24 mouse cellular contexts compared by ENCODE assay signal in genomic region chr8:89721684-89722305, GRCm38 (mm10).
DNase-seq lines count a peak whose midpoint lies in the region; ATAC-seq and TF ChIP-seq lines count a peak whose summit lies in the region.
"Had no signal": no experiment of that assay in that cellular context is flagged by ENCODE, and none has a peak within 500 bp of the region (broad histone marks: within the 10 kb centered on the region; RNA-seq: fewer than 3 reads in every experiment).

No protein-coding gene starts in this region.

- H3K36me3 ChIP-seq in kidney, embryonic 15.5 days: no peaks in the 10 kb centered on the region
- H3K36me3 ChIP-seq in kidney, postnatal 0 days (ENCODE audit: insufficient read depth, low read length): no peaks in the 10 kb centered on the region
- H3K36me3 ChIP-seq: embryonic facial prominence, embryonic 10.5 days; embryonic facial prominence, embryonic 12.5 days; forebrain, embryonic 15.5 days; G1E had no signal

- no peaks in the 10 kb centered on the region for H3K9me3 ChIP-seq in kidney, embryonic 15.5 days (replicated peaks)
- H3K9me3 ChIP-seq in kidney, postnatal 0 days (replicated peaks; ENCODE audit: low read length): no peaks in the 10 kb centered on the region
- H3K9me3 ChIP-seq: embryonic facial prominence, embryonic 10.5 days; embryonic facial prominence, embryonic 12.5 days; forebrain, embryonic 13.5 days; forebrain, embryonic 15.5 days had no signal

- ATAC-seq in kidney, embryonic 15.5 days (replicated peaks; ENCODE audit: low FRiP score): peak; percentile 64
- ATAC-seq in kidney, postnatal 0 days (replicated peaks; ENCODE audit: low FRiP score, low read depth): no peak
- ATAC-seq: activated CD4-positive, CD25-positive, alpha-beta regulatory T cell, adult 4 months; CD4-positive, CD25-positive, alpha-beta regulatory T cell, adult 4 months; forebrain, embryonic 13.5 days; forebrain, embryonic 15.5 days; Patski had no signal

- H3K4me2 ChIP-seq in kidney, embryonic 15.5 days: no peak overlapping the region
- no peak overlapping the region for H3K4me2 ChIP-seq in kidney, postnatal 0 days (ENCODE audit: low read length)
- H3K4me2 ChIP-seq: embryonic facial prominence, embryonic 12.5 days; forebrain, embryonic 13.5 days; forebrain, embryonic 15.5 days had no signal

- WGBS in kidney, embryonic 15.5 days: 47% methylated on average over 5 of the region's 5 CpGs
- 65% methylated on average over 5 of the region's 5 CpGs for WGBS in kidney, postnatal 0 days

- H3K9ac ChIP-seq in kidney, embryonic 15.5 days: no peak overlapping the region
- H3K9ac ChIP-seq in kidney, postnatal 0 days (ENCODE audit: low read depth, low read length): no peak overlapping the region
- H3K9ac ChIP-seq: embryonic facial prominence, embryonic 12.5 days; forebrain, embryonic 13.5 days; forebrain, embryonic 15.5 days had no signal

- H3K4me1 ChIP-seq in kidney, embryonic 15.5 days: peaks cover 7% of the 10 kb centered on the region; the same call in 1 of the 2 replicates
- H3K4me1 ChIP-seq in kidney, postnatal 0 days (replicated peaks; ENCODE audit: insufficient read depth, low read length): no peaks in the 10 kb centered on the region
- H3K4me1 ChIP-seq: embryonic facial prominence, embryonic 10.5 days; embryonic facial prominence, embryonic 12.5 days; forebrain, embryonic 13.5 days; forebrain, embryonic 15.5 days had no signal

- no peak for TF ChIP-seq CTCF in kidney, postnatal 0 days (IDR thresholded peaks at IDR 0.05; ENCODE audit: low read depth)

- H3K27me3 ChIP-seq in kidney, embryonic 15.5 days: peaks cover 7% of the 10 kb centered on the region; the same call in 1 of the 2 replicates
- H3K27me3 ChIP-seq in kidney, postnatal 0 days (ENCODE audit: insufficient read depth, low read length): no peaks in the 10 kb centered on the region
- H3K27me3 ChIP-seq: CH12.LX; embryonic facial prominence, embryonic 12.5 days; forebrain, embryonic 13.5 days; forebrain, embryonic 15.5 days had no signal

- no peak overlapping the region for H3K4me3 ChIP-seq in kidney, embryonic 15.5 days (replicated peaks)
- H3K4me3 ChIP-seq in kidney, postnatal 0 days (replicated peaks; ENCODE audit: low read depth, low read length): no peak overlapping the region
- H3K4me3 ChIP-seq: embryonic facial prominence, embryonic 10.5 days; embryonic facial prominence, embryonic 12.5 days; forebrain, embryonic 13.5 days; forebrain, embryonic 15.5 days had no signal

- H3K27ac ChIP-seq in kidney, embryonic 15.5 days: peak overlapping the region; percentile 45; the same call in 1 of the 2 replicates
- no peak overlapping the region for H3K27ac ChIP-seq in kidney, postnatal 0 days
- H3K27ac ChIP-seq: embryonic facial prominence, embryonic 10.5 days; embryonic facial prominence, embryonic 12.5 days; forebrain, embryonic 13.5 days; forebrain, embryonic 15.5 days had no signal

- peak; percentile 2 for DNase-seq in heart, adult 11 months
- DNase-seq in heart, adult 8-10 months (ENCODE audit: low spot score): no peak
- no peak for DNase-seq in kidney, postnatal 36 days
- peak; percentile 71 for DNase-seq in kidney, postnatal 0 days (ENCODE audit: low spot score)
- no peak for DNase-seq in kidney, postnatal 25 days
- DNase-seq: adrenal gland, adult 8-10 months; adrenal gland, postnatal 14 days; adrenal gland, postnatal 36 days; B cell, adult 2 months; cerebellum, adult 11-12 months; cerebellum, adult 2 months; cerebellum, adult 9-10 months; cerebellum, postnatal 10 days; cerebellum, postnatal 25 days had no signal

Comparison
In these comparisons a context has a peak if more than half of its experiments do, and no peak if none do; other contexts are left out.
1. DNase-seq: peak in heart, adult 11 months (single experiment) and kidney, postnatal 0 days (single experiment); none in heart, adult 8-10 months (single experiment), kidney, postnatal 36 days (0 of 2) and kidney, postnatal 25 days (0 of 2).